Mouse (Mus musculus) olfactory bulb, adult 2 months (tissue): ENCODE data around the gene Lenep. TPM values are rescaled to one million over a fixed set of nuclear protein-coding genes. Genes with fewer than 3 reads are reported as not detected.

Source experiments
- H3K27ac ChIP-seq: fragments of 200-500 bp; 2 replicates; pipeline ENCODE4 v1.5.1; 2012; ENCODE audit warnings: low read depth, low read length; ENCODE audit not compliant: insufficient read depth
- H3K4me1 ChIP-seq: fragments of 200-500 bp; 2 replicates; pipeline ENCODE4 v1.6.1; 2012; ENCODE audit warnings: low read length; ENCODE audit not compliant: control insufficient read depth, insufficient read depth
- H3K4me3 ChIP-seq: fragments of 200-500 bp; 2 replicates; pipeline ENCODE4 v1.5.1; 2012; ENCODE audit warnings: mild to moderate bottlenecking, low read depth, low read length, moderate library complexity; ENCODE audit not compliant: insufficient read depth
- CTCF ChIP-seq: fragments of 200-500 bp; IDR thresholded peaks from 2 replicates; pipeline ENCODE4 v1.5.1; 2012; ENCODE audit warnings: low read depth, mild to moderate bottlenecking, low read length, moderate library complexity; ENCODE audit not compliant: insufficient read depth
- POLR2A ChIP-seq: fragments of 200-500 bp; IDR thresholded peaks from 2 replicates; pipeline ENCODE4 v1.6.1; 2012; ENCODE audit warnings: mild to moderate bottlenecking, low read depth, low read length, moderate library complexity; ENCODE audit not compliant: insufficient read depth
- WGBS: fragments of 180-500 bp; shearing (Covaris S2); methylation state at CpG from one replicate; pipeline ENCODE4 v1.1.7; 2018; 5-methylcytosine and 5-hydroxymethylcytosine counted together
- polyA plus RNA-seq: library from polyadenylated mRNA; stranded (reverse); fragments of >200 nt; gene quantifications from 2 replicates; pipeline ENCODE4 v1.2.4, GENCODE M21; 2012; ENCODE audit warnings: low replicate concordance; ENCODE audit not compliant: missing spikeins, insufficient read depth, insufficient read length

The Lenep gene
- polyA plus RNA-seq, 1 experiment, result not detected

GRCm38 (mm10) chr3:89382033-89382882, 20.3 kb downstream of the Lenep start:
- Histone ChIP-seq H3K4me3 (no peak overlapping the region), H3K27ac (no peak overlapping the region), H3K4me1 (peaks cover 21% of the 10 kb centered on the region)
- TF ChIP-seq POLR2A (no peak), CTCF (no peak)
- 89% methylated on average over 9 of the region's 9 CpGs for WGBS

- Histone ChIP-seq H3K4me1 (peaks cover 18% of the 10 kb centered on the region), H3K4me3 (no peak overlapping the region), H3K27ac (no peak overlapping the region)
- 91% methylated on average over 11 of the region's 11 CpGs for WGBS
- TF ChIP-seq POLR2A (no peak), CTCF (no peak)
These were observed 21.4 kb downstream of the Lenep start for GRCm38 (mm10) chr3:89381233-89381632.

DNA sequence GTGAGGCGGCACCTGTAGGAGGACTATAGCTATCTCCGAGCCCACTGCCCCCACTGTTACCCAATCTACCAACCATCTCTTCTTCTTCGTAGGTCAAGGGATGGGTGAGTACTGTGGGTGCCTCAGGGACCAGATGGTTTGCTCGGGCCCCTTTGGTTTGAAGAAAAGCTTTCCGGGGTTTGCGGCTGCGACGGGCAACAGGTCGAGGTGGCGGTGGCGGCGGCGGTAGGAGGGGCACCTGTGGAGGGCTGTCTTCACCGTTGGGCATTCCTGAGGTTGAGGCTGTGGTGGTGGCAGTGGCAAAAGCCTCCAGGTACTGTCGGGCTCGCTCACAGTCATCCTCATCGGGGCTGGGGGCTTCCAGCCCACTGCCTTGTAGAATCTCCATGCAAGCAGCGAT, 21.9 kb downstream of the Lenep start:
- Histone ChIP-seq H3K4me1 (peaks cover 18% of the 10 kb centered on the region), H3K27ac (no peak overlapping the region), H3K4me3 (no peak overlapping the region)
- TF ChIP-seq CTCF (no peak), POLR2A (no peak)
- WGBS, result 94% methylated on average over 18 of the region's 18 CpGs

DNA sequence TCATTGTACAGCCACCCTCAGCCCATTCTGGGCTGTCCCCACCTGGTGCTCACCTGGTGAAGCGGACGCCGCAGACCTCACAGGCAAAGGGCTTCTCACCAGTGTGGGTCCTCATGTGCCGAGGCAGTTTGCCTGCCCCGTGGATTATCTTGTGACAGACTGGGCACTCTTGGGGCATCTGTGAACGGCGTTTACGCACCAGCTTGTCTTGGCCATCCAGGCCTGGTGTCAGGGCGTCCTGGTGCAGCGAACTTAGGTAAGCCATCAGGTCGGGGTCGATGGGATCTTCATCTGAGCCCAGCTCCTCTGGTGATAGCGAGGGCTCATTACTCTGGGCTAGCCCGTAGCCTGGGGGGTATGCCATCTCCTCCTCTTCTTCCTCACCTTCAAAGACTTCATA, 22.3 kb downstream of the Lenep start:
- Histone ChIP-seq H3K4me3 (no peak overlapping the region), H3K4me1 (peaks cover 18% of the 10 kb centered on the region), H3K27ac (no peak overlapping the region)
- WGBS, result 96% methylated on average over 14 of the region's 14 CpGs
- TF ChIP-seq POLR2A (no peak), CTCF (no peak)

- H3K4me1 ChIP-seq, result peaks cover 18% of the 10 kb centered on the region
- 86% methylated on average over 31 of the region's 31 CpGs for WGBS
- TF ChIP-seq POLR2A, result no peak
- TF ChIP-seq CTCF, result no peak
- no peak overlapping the region for H3K27ac ChIP-seq
- no peak overlapping the region for H3K4me3 ChIP-seq
These were observed 23.0 kb downstream of the Lenep start for GRCm38 (mm10) chr3:89379388-89380131.

- Histone ChIP-seq H3K4me1 (peaks cover 18% of the 10 kb centered on the region), H3K4me3 (peak overlapping the region; percentile 63), H3K27ac (peak overlapping the region; percentile 24; the same call in 1 of the 2 replicates)
- TF ChIP-seq POLR2A, result no peak; the same call in 1 of the 2 replicates
- TF ChIP-seq CTCF, result peak; percentile 94
- WGBS, result 2% methylated on average over 29 of the region's 29 CpGs
These were observed 24.1 kb downstream of the Lenep start for GRCm38 (mm10) chr3:89378394-89379067.

- Histone ChIP-seq H3K4me3 (no peak overlapping the region), H3K27ac (no peak overlapping the region), H3K4me1 (peaks cover 18% of the 10 kb centered on the region)
- TF ChIP-seq CTCF (no peak), POLR2A (no peak)
- 82% methylated on average over 4 of the region's 4 CpGs for WGBS
These were observed 24.8 kb downstream of the Lenep start for GRCm38 (mm10) chr3:89377831-89378230.

GRCm38 (mm10) chr3:89373581-89374231, 28.9 kb downstream of the Lenep start:
- 55% methylated on average over 5 of the region's 5 CpGs for WGBS
- Histone ChIP-seq H3K27ac (no peak overlapping the region), H3K4me1 (peaks cover 9% of the 10 kb centered on the region), H3K4me3 (no peak overlapping the region)
- TF ChIP-seq CTCF (no peak), POLR2A (no peak)
